Mouse (Mus musculus) G1E (cell line): ENCODE measurements around the gene Iqcf3. TPM values are rescaled to one million over a fixed set of nuclear protein-coding genes. Genes with fewer than 3 reads are reported as not detected.

Experiments used
- ATAC-seq: 2 replicates; pipeline ENCODE4 v1.8.0; 2016; ENCODE audit warnings: mild to moderate bottlenecking; ENCODE audit not compliant: insufficient number of reproducible peaks, poor library complexity, low FRiP score, severe bottlenecking; ENCODE audit errors: extremely low read depth
- DNase-seq: peaks from one replicate; pipeline ENCODE4 v3.0.0; 2012; ENCODE audit warnings: low spot score
- H3K27me3 ChIP-seq: 2 replicates; pipeline ENCODE4 v1.6.1; 2012; ENCODE audit warnings: mild to moderate bottlenecking, low read length, inconsistent platforms; ENCODE audit not compliant: insufficient read depth
- H3K36me3 ChIP-seq: replicated peaks from 2 replicates; pipeline ENCODE3; 2012; ENCODE audit warnings: mild to moderate bottlenecking, inconsistent platforms
- H3K4me1 ChIP-seq: 2 replicates; pipeline ENCODE4 v1.6.1; 2012; ENCODE audit warnings: low read depth, low read length, inconsistent platforms, mixed read lengths; ENCODE audit not compliant: insufficient read depth
- H3K4me3 ChIP-seq: 2 replicates; pipeline ENCODE4 v1.5.1; 2012; ENCODE audit warnings: low read depth, mild to moderate bottlenecking, inconsistent platforms, low read length, moderate library complexity, mixed read lengths
- H3K9me3 ChIP-seq: replicated peaks from 2 replicates; pipeline ENCODE4 v1.6.1; 2012; ENCODE audit warnings: inconsistent platforms
- CTCF ChIP-seq: IDR thresholded peaks from 2 replicates; pipeline ENCODE4 v1.5.1; 2012; ENCODE audit warnings: low read depth, low read length, inconsistent platforms, mixed read lengths
- GATA1 ChIP-seq: IDR thresholded peaks from 2 replicates; pipeline ENCODE4 v1.6.1; 2012; ENCODE audit warnings: borderline replicate concordance, low read length, inconsistent platforms, mixed read lengths
- GATA2 ChIP-seq: IDR thresholded peaks from 2 replicates; pipeline ENCODE4 v1.6.1; 2012; ENCODE audit warnings: low read depth, low read length, inconsistent platforms, borderline replicate concordance
- POLR2AphosphoS5 ChIP-seq: IDR thresholded peaks from 2 replicates; pipeline ENCODE4 v1.6.1; 2012; ENCODE audit warnings: low read depth, low read length, inconsistent platforms; ENCODE audit not compliant: insufficient replicate concordance
- TAL1 ChIP-seq: conservative IDR thresholded peaks from 2 replicates; pipeline ENCODE4 v1.6.1; 2012; ENCODE audit warnings: low read depth, low read length, inconsistent platforms, mixed read lengths
- polyA plus RNA-seq: library from polyadenylated mRNA; stranded (reverse); fragments of >175 nt; gene quantifications from 2 replicates; pipeline ENCODE4 v1.2.3, GENCODE M21; 2012
- total RNA-seq, 2 experiments: library from RNA; stranded (forward) in 1 of 2; stranded (reverse) in 1 of 2; fragments of 200-1000 nt in 1 of 2; fragments of >200 nt in 1 of 2; fragmentation: Nextera tagmentation in 1 of 2; gene quantifications; 2 replicates each; pipeline ENCODE4 v1.2.3; 2014 to 2017

Gene Iqcf3
- total and polyA plus RNA-seq, 3 experiments: not detected

DNA sequence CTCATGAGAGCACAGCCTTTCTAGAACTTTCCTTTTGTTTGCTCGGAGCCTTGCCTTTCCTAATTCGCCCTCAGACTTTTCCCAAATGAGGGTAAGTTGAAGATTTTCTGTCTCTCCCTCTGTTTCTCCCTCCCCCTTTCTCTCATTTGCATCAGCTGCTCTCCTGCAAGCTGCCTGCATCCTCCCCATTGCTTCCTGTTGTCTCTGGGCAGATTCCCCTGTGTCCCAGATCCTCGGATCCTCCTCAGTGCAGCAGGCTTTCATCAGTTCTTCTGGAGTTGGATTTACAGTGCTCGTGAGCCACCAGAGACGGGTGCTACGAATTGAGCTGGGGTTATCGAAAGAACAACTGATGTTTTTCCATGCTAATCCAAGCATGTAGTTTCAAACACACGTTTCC lies 2.6 kb upstream of the Iqcf3 start:
- Histone ChIP-seq H3K4me1 (0 out of 2 replicates have a peak, but pooled peaks cover 6% of the 10 kb centered on the region), H3K27me3 (peaks cover 12% of the 10 kb centered on the region), H3K36me3 (no peaks in the 10 kb centered on the region), H3K9me3 (no peaks in the 10 kb centered on the region), H3K4me3 (no peak overlapping the region)
- DNase-seq (no peak), ATAC-seq (no peak)
- no peak for TF ChIP-seq POLR2AphosphoS5
- no peak for TF ChIP-seq CTCF
- TF ChIP-seq GATA2: no peak
- TF ChIP-seq TAL1: no peak
- TF ChIP-seq GATA1: no peak

DNA sequence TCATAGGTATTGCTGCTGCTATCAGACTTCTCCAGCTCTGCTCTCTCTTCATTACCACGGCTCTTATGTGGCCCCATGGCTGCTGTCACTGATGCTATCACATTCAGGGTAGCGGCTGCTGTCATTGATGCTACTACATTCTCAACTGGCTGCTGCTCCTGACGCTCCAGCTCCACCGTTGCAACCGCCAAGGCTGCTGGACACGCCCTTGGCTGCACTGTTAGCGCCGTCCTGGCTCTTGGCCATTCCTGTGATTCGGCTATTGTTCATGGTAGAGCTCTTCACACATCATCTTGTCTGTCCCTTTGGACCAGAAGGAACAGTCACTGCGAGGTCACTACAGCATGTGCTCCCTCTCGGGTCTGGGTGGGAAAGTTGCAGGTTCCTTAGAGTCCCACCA lies 860 bp upstream of the Iqcf3 start:
- TF ChIP-seq GATA2 (no peak), POLR2AphosphoS5 (no peak), CTCF (no peak), TAL1 (no peak)
- Histone ChIP-seq H3K36me3 (no peaks in the 10 kb centered on the region), H3K4me3 (no peak overlapping the region), H3K27me3 (peaks cover 12% of the 10 kb centered on the region), H3K9me3 (no peaks in the 10 kb centered on the region), H3K4me1 (0 out of 2 replicates have a peak, but pooled peaks cover 6% of the 10 kb centered on the region)
- DNase-seq: no peak
- no peak for ATAC-seq

DNA sequence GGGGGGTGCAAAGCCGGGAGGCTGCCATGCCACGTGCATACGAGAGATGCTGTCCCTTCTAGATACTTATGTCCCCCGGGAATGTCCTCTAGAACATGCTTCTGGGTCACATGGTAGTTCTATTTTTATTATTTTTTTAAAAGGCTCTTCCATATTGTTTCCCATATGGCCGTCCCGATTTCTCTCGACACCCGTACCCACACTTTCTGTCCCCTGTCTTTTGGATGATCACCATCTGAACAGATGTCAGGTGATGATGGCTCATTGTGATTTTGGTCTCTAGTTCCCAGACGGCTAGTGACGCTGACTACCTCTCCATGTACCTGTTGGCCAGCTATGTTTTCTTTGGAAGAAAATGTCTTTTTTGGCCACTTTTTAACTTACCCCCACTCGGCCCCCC lies 26.5 kb downstream of the Iqcf3 start:
- H3K27me3 ChIP-seq: no peaks in the 10 kb centered on the region; the same call in 1 of the 2 replicates
- no peak for ATAC-seq
- TF ChIP-seq TAL1: no peak
- TF ChIP-seq GATA1: no peak
- no peak for TF ChIP-seq GATA2
- no peak for TF ChIP-seq POLR2AphosphoS5
- TF ChIP-seq CTCF: no peak
- no peak overlapping the region for H3K4me3 ChIP-seq
- H3K9me3 ChIP-seq: peaks cover under 1% of the 10 kb centered on the region; the same call in 1 of the 2 replicates
- H3K36me3 ChIP-seq: no peaks in the 10 kb centered on the region
- DNase-seq: no peak
- no peaks in the 10 kb centered on the region; the same call in 1 of the 2 replicates for H3K4me1 ChIP-seq

DNA sequence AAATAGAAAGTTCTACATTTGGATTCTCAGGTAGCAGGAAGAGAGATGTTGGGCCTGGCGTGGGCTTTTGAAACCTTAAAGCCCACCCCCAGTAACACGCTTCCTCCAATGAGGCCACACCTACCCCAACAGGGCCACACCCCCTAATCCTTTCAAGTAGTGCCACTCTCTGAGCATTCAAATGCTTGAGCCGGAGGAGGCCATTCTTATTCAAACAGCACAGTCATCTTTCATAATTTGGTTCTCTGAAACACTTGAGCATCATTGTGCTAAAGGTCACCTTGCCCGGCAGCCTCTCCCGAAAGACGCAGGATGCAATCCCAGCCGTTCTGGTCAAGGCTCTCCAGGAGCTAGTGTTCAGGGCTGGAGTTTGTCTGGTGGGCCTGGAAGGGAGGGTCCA lies 27.1 kb downstream of the Iqcf3 start:
- Histone ChIP-seq H3K27me3 (peaks cover under 1% of the 10 kb centered on the region; the same call in 1 of the 2 replicates), H3K4me1 (no peaks in the 10 kb centered on the region; the same call in 1 of the 2 replicates), H3K9me3 (no peaks in the 10 kb centered on the region; the same call in 1 of the 2 replicates), H3K4me3 (no peak overlapping the region), H3K36me3 (no peaks in the 10 kb centered on the region)
- no peak for ATAC-seq
- DNase-seq: no peak
- no peak for TF ChIP-seq CTCF
- TF ChIP-seq GATA2: no peak
- TF ChIP-seq TAL1: no peak
- no peak for TF ChIP-seq GATA1
- no peak for TF ChIP-seq POLR2AphosphoS5

DNA sequence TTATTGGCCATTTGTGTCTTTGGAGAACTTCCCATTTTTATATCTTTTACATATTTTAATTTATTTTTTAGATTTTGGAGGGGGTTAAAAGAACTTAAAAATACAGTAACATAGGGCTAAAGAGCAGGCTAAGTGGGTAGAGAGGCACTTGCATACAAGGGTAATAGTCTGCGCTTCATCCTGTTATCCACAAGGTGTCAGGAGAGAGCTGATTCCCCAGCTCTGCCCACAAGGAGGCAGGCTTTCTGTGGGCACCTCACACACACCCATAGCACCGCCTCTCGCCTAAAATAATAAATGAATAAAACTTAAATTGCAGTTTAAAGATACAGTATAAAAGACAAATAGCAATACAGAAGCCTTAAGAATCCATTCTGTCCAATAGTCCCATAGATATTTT lies 29.6 kb downstream of the Iqcf3 start:
- peaks cover 10% of the 10 kb centered on the region; the same call in 1 of the 2 replicates for H3K27me3 ChIP-seq
- no peaks in the 10 kb centered on the region for H3K9me3 ChIP-seq
- H3K4me1 ChIP-seq: no peaks in the 10 kb centered on the region; the same call in 1 of the 2 replicates
- H3K36me3 ChIP-seq: no peaks in the 10 kb centered on the region
- no peak for ATAC-seq
- TF ChIP-seq GATA1 (no peak), CTCF (peak; percentile 70)
- H3K4me3 ChIP-seq: no peak overlapping the region
- peak; percentile 33 for DNase-seq

DNA sequence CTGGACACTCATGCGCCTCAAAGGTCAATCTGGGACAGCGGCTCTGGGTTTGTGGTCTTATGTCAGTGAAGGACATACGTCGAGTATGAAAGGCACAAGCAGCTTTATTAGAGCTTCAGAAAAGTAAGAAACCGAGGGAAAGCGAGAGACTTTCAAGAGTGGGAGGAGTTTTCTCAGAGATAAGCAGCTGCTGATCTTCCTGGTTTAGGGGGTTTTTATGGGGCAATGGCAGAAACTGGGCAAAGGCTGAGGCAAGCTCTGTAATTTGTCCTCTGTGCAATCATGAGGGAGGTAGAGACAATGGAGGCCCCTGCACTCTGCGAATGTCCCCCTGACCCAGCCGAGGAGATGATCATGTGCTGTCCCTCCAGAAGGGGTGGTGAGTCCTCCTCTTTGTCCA lies 41.5 kb downstream of the Iqcf3 start:
- H3K4me1 ChIP-seq: peaks cover 55% of the 10 kb centered on the region
- H3K4me3 ChIP-seq: peak overlapping the region; percentile 67
- no peak for TF ChIP-seq POLR2AphosphoS5
- peak; percentile 67 for TF ChIP-seq TAL1
- DNase-seq (peak; percentile 84), ATAC-seq (peak; percentile 72)
- H3K9me3 ChIP-seq: no peaks in the 10 kb centered on the region
- H3K36me3 ChIP-seq: peaks cover under 1% of the 10 kb centered on the region
- no peaks in the 10 kb centered on the region for H3K27me3 ChIP-seq

DNA sequence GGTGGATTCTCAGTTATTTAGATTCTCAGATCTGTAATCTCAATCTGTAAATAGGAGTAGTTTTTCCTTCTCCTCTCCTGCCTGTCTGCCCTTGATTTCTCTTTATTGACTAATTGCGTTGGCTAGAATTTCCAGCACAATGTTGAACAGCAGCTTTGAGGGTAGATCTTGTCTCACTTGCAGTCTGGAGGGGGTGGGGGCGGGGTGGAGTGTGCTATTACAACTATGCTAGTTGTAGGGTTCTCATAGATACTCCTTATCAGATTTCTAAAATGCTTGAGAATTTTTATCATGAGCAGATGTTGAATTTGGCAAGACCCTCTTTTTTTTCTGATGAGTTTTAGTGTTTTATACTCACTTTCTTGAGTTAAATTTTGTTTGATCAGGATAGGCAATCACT lies 42.0 kb downstream of the Iqcf3 start:
- ATAC-seq (peak; percentile 69), DNase-seq (peak; percentile 38)
- no peaks in the 10 kb centered on the region for H3K27me3 ChIP-seq
- H3K4me1 ChIP-seq: peaks cover 53% of the 10 kb centered on the region
- H3K36me3 ChIP-seq: no peaks in the 10 kb centered on the region
- peak overlapping the region; percentile 67; the same call in 1 of the 2 replicates for H3K4me3 ChIP-seq
- TF ChIP-seq GATA1 (no peak), GATA2 (no peak), CTCF (no peak), POLR2AphosphoS5 (no peak), TAL1 (no peak)
- no peaks in the 10 kb centered on the region for H3K9me3 ChIP-seq
